Mouse (Mus musculus): ENCODE data around the gene Slc26a11.

The Slc26a11 gene

GRCm38 (mm10) chr11:119402501-119403160, 47.3 kb downstream of the Slc26a11 start:
- no peak for DNase-seq (ENCODE audit: low spot score)

- peak; percentile 70 for DNase-seq (ENCODE audit: low spot score)
Observed at GRCm38 (mm10) chr11:119404627-119405026, 49.3 kb downstream of the Slc26a11 start.

- DNase-seq (ENCODE audit: low spot score): no peak
Observed at GRCm38 (mm10) chr11:119407381-119407780, 52.0 kb downstream of the Slc26a11 start.

- no peak for DNase-seq (ENCODE audit: low spot score)
Observed at GRCm38 (mm10) chr11:119407977-119408376, 52.6 kb downstream of the Slc26a11 start.

- peak; percentile 63 for DNase-seq (ENCODE audit: low spot score)
Observed at GRCm38 (mm10) chr11:119419327-119420118, 64.2 kb downstream of the Slc26a11 start.

GRCm38 (mm10) chr11:119420426-119420825, 65.1 kb downstream of the Slc26a11 start:
- DNase-seq (ENCODE audit: low spot score): no peak

GRCm38 (mm10) chr11:119427431-119427830, 72.1 kb downstream of the Slc26a11 start:
- DNase-seq (ENCODE audit: low spot score): no peak

GRCm38 (mm10) chr11:119427986-119428385, 72.6 kb downstream of the Slc26a11 start:
- no peak for DNase-seq (ENCODE audit: low spot score)

GRCm38 (mm10) chr11:119428649-119429136, 73.3 kb downstream of the Slc26a11 start:
- DNase-seq (ENCODE audit: low spot score): peak; percentile 67

Measured in embryo, embryonic 10 days (tissue).